Mouse (Mus musculus) liver, embryonic 14.5 days (tissue): ENCODE data around the gene Vav2. TPM values are rescaled to one million over a fixed set of nuclear protein-coding genes. Genes with fewer than 3 reads are reported as not detected.

Experiments used
- ATAC-seq: fragments of 200-750 bp; cut with Nextera tagmentation; 2 replicates; pipeline ENCODE4 v1.8.0; 2017; ENCODE audit warnings: moderate number of reproducible peaks, mild to moderate bottlenecking, moderate library complexity; ENCODE audit not compliant: insufficient read depth
- DNase-seq, 3 experiments: peaks; one replicate each; pipeline ENCODE4 v3.0.0-alpha.2; 2012 to 2013; ENCODE audit warnings: low read depth in 3 of 3, low spot score in 3 of 3
- H3K27ac ChIP-seq: fragments of 300-500 bp; sonication (generic); 2 replicates; pipeline ENCODE4 v1.5.1; 2014; ENCODE audit warnings: moderate library complexity, mild to moderate bottlenecking, control low read depth, inconsistent platforms
- H3K27me3 ChIP-seq: fragments of 300-500 bp; sonication (generic); 2 replicates; pipeline ENCODE4 v1.6.1; 2014; ENCODE audit warnings: mild to moderate bottlenecking, low read length, moderate library complexity; ENCODE audit not compliant: control insufficient read depth, insufficient read depth
- H3K36me3 ChIP-seq: fragments of 300-500 bp; sonication (generic); replicated peaks from 2 replicates; pipeline ENCODE4 v1.6.1; 2014; ENCODE audit warnings: low read depth; ENCODE audit not compliant: control insufficient read depth, insufficient read depth
- H3K4me1 ChIP-seq, 2 experiments: fragments of 200-500 bp in 1 of 2; fragments of 300-500 bp in 1 of 2; sonication (generic) in 1 of 2; replicated peaks; 2 replicates each; pipeline ENCODE4 v1.6.1; 2012 to 2014; ENCODE audit warnings: antibody characterized with exemption in 1 of 2, inconsistent platforms in 1 of 2, low read length in 1 of 2; ENCODE audit not compliant: control insufficient read depth in 2 of 2, insufficient read depth in 2 of 2
- H3K4me2 ChIP-seq: fragments of 300-500 bp; sonication (generic); 2 replicates; pipeline ENCODE4 v1.6.1; 2014; ENCODE audit warnings: low read depth, mild to moderate bottlenecking, control low read depth, moderate library complexity
- H3K4me3 ChIP-seq, 2 experiments: fragments of 200-500 bp in 1 of 2; fragments of 300-500 bp in 1 of 2; sonication (generic) in 1 of 2; 2 replicates each; pipeline ENCODE4 v1.5.1; 2012 to 2014; ENCODE audit warnings: low read depth in 2 of 2, low read length in 2 of 2, mild to moderate bottlenecking in 2 of 2, control low read depth in 1 of 2, inconsistent platforms in 1 of 2, moderate library complexity in 1 of 2; ENCODE audit not compliant: insufficient read depth in 1 of 2
- H3K9ac ChIP-seq: fragments of 300-500 bp; sonication (generic); replicated peaks from 2 replicates; pipeline ENCODE4 v1.6.1; 2014; ENCODE audit warnings: mild to moderate bottlenecking, control low read depth, moderate library complexity
- H3K9me3 ChIP-seq: fragments of 300-500 bp; sonication (generic); 2 replicates; pipeline ENCODE4 v1.6.1; 2016; ENCODE audit warnings: low read length, mixed read lengths; ENCODE audit not compliant: control insufficient read depth
- CTCF ChIP-seq: IDR thresholded peaks from 2 replicates; pipeline ENCODE4 v1.5.1; 2016; ENCODE audit warnings: antibody characterized with exemption, low read depth, control low read depth
- EP300 ChIP-seq: IDR thresholded peaks from 2 replicates; pipeline ENCODE4 v1.6.1; 2016; ENCODE audit warnings: antibody characterized with exemption, low read depth
- WGBS: fragments of 180-500 bp; shearing (Covaris S2); extraction: QIAGEN DNeasy Blood & Tissue Kit; methylation state at CpG from one replicate; pipeline ENCODE4 v1.1.7; 2014; ENCODE audit not compliant: insufficient replicate concordance; 5-methylcytosine and 5-hydroxymethylcytosine counted together
- polyA plus RNA-seq, 2 experiments: library from polyadenylated mRNA; depleted of rRNA in 1 of 2; stranded (reverse) in 1 of 2; unstranded in 1 of 2; fragments of >200 nt; fragmentation: Nextera tagmentation in 1 of 2; extraction: Ambion mirVana in 1 of 2; gene quantifications; 2 replicates each; pipeline versions ENCODE4 v1.2.1 to v1.2.3; 2012 to 2014

The Vav2 gene
- polyA plus RNA-seq, 2 experiments, result 2.8 to 5.8 TPM

DNA sequence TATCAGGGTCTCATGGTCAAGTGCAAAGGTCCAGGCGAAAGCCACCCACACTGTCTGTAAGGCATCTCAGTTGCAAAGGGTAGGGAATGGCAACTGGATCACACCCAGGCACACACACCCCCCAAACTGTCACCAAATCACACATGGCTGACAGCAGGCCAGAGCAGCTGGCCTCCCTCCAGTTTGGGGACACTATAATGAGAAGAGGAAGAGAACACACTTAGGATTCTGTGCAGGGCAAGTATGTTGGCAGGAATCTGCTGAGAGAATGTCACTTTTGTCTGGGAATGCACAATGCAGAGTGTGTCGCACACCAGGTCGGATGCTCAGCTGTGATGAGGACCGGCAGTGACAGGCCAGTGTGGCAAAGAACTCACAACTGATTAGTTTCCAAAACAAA is 92.0 kb downstream of the Vav2 start:
- no peak overlapping the region for H3K27ac ChIP-seq
- TF ChIP-seq CTCF (no peak), EP300 (no peak)
- ATAC-seq, result no peak
- DNase-seq, result no peak
- WGBS, result 78% methylated on average over 4 of the region's 4 CpGs
- no peaks in the 10 kb centered on the region for H3K9me3 ChIP-seq
- no peak overlapping the region for H3K9ac ChIP-seq
- H3K36me3 ChIP-seq, result no peaks in the 10 kb centered on the region
- H3K4me3 ChIP-seq, result no peak overlapping the region
- 0 out of 4 replicates have a peak, but pooled peaks cover 0 to 3% of the 10 kb centered on the region in 2 experiments for H3K4me1 ChIP-seq
- no peaks in the 10 kb centered on the region for H3K27me3 ChIP-seq
- H3K4me2 ChIP-seq, result no peak overlapping the region

DNA sequence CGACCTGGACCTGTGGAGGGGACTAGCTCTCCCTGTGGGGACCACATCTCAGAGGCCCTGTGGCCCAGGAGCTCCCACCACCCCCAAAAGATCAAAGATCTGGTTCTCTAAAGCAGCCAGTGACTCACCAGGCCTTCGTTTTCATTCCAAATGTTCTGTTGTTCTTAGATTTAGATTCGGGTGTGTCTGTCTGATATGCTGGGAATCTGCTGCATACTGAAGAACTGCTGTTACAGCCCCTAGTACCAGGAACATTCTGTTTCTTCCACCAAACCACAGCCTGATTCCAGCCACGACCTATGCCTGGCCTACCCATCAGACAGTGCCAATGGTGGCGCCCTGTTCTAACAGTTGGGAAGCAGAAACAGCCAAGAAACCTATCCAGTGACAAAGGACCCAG is 95.3 kb downstream of the Vav2 start:
- TF ChIP-seq EP300 (no peak), CTCF (no peak)
- Histone ChIP-seq H3K4me2 (no peak overlapping the region), H3K9me3 (no peaks in the 10 kb centered on the region), H3K4me1 (peaks cover 0 to 12% of the 10 kb centered on the region in 2 experiments; a peak in 2 of 4 replicates), H3K36me3 (no peaks in the 10 kb centered on the region), H3K9ac (no peak overlapping the region), H3K27me3 (no peaks in the 10 kb centered on the region), H3K27ac (no peak overlapping the region), H3K4me3 (no peak overlapping the region)
- 56% methylated on average over 5 of the region's 5 CpGs for WGBS
- no peak for ATAC-seq
- DNase-seq, result no peak

DNA sequence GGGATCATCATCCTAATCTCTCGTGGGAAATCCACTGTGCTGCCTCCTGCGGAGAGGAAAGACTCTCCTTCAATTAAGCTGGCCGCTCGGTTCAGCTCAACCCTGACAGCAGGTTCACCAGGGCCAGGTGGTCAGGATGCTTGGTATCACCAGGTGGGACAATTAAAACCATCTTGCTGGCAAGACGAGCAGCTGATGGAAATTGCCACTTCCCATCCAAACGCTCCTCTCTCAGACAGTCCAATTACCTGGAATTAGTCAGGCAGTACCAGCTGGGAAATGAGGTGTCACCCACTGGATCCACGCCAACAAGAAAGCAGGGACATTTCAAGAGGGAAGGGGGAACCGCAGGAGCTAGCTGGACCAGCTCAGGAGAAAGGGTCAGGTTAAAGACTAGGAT is 96.4 kb downstream of the Vav2 start:
- 70% methylated on average over 8 of the region's 8 CpGs for WGBS
- Histone ChIP-seq H3K9ac (no peak overlapping the region), H3K27ac (no peak overlapping the region), H3K4me3 (no peak overlapping the region), H3K4me2 (no peak overlapping the region), H3K27me3 (no peaks in the 10 kb centered on the region), H3K36me3 (no peaks in the 10 kb centered on the region), H3K9me3 (no peaks in the 10 kb centered on the region), H3K4me1 (peaks cover 0 to 14% of the 10 kb centered on the region in 2 experiments; a peak in 2 of 4 replicates)
- TF ChIP-seq CTCF, result no peak
- TF ChIP-seq EP300, result no peak
- no peak for DNase-seq
- ATAC-seq, result no peak

DNA sequence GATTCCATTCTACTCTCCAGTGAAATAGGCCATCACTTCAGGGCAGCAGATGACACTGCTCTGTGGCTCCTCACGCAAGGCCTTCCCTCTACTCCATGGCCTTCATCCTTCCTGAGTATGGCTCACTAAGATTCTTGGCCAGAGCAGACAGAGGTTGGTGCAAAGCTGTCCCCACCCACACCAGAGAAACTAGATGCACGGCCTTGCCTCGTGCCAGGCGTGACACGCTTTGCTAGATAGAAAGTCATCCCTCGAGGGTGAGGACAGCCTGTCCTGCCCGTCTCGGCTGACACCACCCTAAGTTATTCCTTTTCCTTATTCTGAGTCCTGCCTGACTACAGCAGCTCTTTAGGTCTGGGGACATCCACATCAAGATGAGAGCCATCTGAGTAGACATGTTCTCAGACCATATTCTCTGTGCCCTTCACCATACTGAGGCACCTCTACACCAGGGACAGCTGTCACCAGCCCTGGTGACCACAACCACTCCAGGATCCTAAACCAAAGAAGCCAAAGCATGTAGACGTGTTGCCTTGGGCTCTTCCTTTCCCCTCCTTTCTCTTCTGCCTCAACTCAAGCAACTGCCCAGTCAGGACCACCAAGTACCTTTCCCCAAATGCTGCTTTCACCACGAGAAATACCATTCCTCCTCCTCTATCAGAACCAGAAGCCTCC is 97.3 kb downstream of the Vav2 start:
- no peak overlapping the region for H3K4me2 ChIP-seq
- H3K4me1 ChIP-seq, result peaks cover 0 to 16% of the 10 kb centered on the region in 2 experiments; a peak in 2 of 4 replicates
- WGBS, result 65% methylated on average over 10 of the region's 10 CpGs
- H3K27me3 ChIP-seq, result no peaks in the 10 kb centered on the region
- TF ChIP-seq CTCF (no peak), EP300 (no peak)
- no peak overlapping the region for H3K4me3 ChIP-seq
- no peak overlapping the region for H3K9ac ChIP-seq
- ATAC-seq, result no peak
- no peaks in the 10 kb centered on the region for H3K9me3 ChIP-seq
- no peak overlapping the region for H3K27ac ChIP-seq
- no peak for DNase-seq
- H3K36me3 ChIP-seq, result no peaks in the 10 kb centered on the region

DNA sequence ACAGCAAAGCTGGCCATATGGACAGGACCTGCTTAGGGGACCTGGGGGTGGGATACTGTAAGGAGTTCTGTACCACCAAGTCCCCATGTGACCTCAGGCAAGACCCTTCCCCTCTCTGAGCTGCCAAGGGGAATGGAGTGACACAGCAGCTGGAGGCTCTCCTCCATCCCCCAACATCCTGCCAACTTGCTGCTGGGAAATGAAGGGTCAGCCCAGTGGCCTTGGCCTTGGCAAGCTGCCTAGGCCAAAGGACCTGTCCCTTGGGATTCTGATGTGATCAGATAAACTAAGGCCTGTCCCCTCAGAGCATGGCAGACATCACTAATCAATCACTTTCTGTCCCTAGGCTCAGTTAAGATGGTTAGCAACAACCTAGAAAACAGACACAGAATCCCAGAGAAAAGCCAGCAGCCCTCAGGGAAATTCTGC is 98.2 kb downstream of the Vav2 start:
- Histone ChIP-seq H3K4me3 (no peak overlapping the region), H3K9me3 (no peaks in the 10 kb centered on the region), H3K27me3 (no peaks in the 10 kb centered on the region), H3K27ac (no peak overlapping the region), H3K4me1 (peaks cover 0 to 20% of the 10 kb centered on the region in 2 experiments; a peak in 2 of 4 replicates), H3K4me2 (no peak overlapping the region), H3K36me3 (no peaks in the 10 kb centered on the region), H3K9ac (no peak overlapping the region)
- ATAC-seq, result no peak
- DNase-seq, result no peak
- no peak for TF ChIP-seq EP300
- no peak for TF ChIP-seq CTCF
